Comparison of ENCODE assay signal across 8 mouse cellular contexts in genomic region chr9:50451456-50452218, GRCm38 (mm10). TPM values are rescaled to one million over a fixed set of nuclear protein-coding genes. Genes with fewer than 3 reads are reported as not detected.
DNase-seq lines count a peak whose midpoint lies in the region; ATAC-seq and TF ChIP-seq lines count a peak whose summit lies in the region.

No protein-coding gene starts in this region.

- no peaks in the 10 kb centered on the region for H3K36me3 ChIP-seq in stomach, embryonic 15.5 days
- H3K36me3 ChIP-seq in stomach, postnatal 0 days (ENCODE audit: control insufficient read depth, insufficient read depth, low read length): no peaks in the 10 kb centered on the region
- H3K36me3 ChIP-seq in megakaryocyte, embryonic 14.5 days (replicated peaks; ENCODE audit: low read length): no peaks in the 10 kb centered on the region

- H3K4me3 ChIP-seq in stomach, embryonic 15.5 days (replicated peaks): no peak overlapping the region
- H3K4me3 ChIP-seq in stomach, postnatal 0 days (ENCODE audit: low read depth, low read length): no peak overlapping the region
- peak overlapping the region; percentile 87 for H3K4me3 ChIP-seq in megakaryocyte, embryonic 14.5 days (replicated peaks)

- 55% methylated on average over 9 of the region's 9 CpGs for WGBS in stomach, embryonic 15.5 days
- 61% methylated on average over 9 of the region's 9 CpGs for WGBS in stomach, postnatal 0 days

- peak; percentile 12 for DNase-seq in CD4-positive, CD25-positive, alpha-beta regulatory T cell, adult 2 months (ENCODE audit: low read depth, low spot score)
- no peak for DNase-seq in stomach, postnatal 0 days (ENCODE audit: low spot score)
- DNase-seq in layer of hippocampus, adult 11-12 months (ENCODE audit: low spot score): peak; percentile 65
- peak; percentile 39 for DNase-seq in right cerebral cortex, postnatal 25 days
- DNase-seq in urinary bladder, postnatal 10 days (ENCODE audit: low spot score): no peak

- ATAC-seq in CD4-positive, CD25-positive, alpha-beta regulatory T cell, adult 4 months: no peak
- no peak for ATAC-seq in stomach, embryonic 15.5 days (ENCODE audit: insufficient read depth, low FRiP score, low read depth)
- ATAC-seq in stomach, postnatal 0 days (ENCODE audit: low FRiP score, low TSS enrichment): no peak

- TF ChIP-seq CTCF in stomach, postnatal 0 days (IDR thresholded peaks at IDR 0.05; ENCODE audit: low read depth): no peak

- no peak overlapping the region for H3K9ac ChIP-seq in stomach, embryonic 15.5 days
- no peak overlapping the region for H3K9ac ChIP-seq in stomach, postnatal 0 days (ENCODE audit: low read length)

- H3K27me3 ChIP-seq in stomach, embryonic 15.5 days (replicated peaks): no peaks in the 10 kb centered on the region
- no peaks in the 10 kb centered on the region for H3K27me3 ChIP-seq in stomach, postnatal 0 days (ENCODE audit: control insufficient read depth, insufficient read depth, low read length)
- H3K27me3 ChIP-seq in megakaryocyte, embryonic 14.5 days (replicated peaks): no peaks in the 10 kb centered on the region

- peaks cover 7% of the 10 kb centered on the region; the same call in 1 of the 2 replicates for H3K4me1 ChIP-seq in stomach, embryonic 15.5 days
- H3K4me1 ChIP-seq in stomach, postnatal 0 days (replicated peaks; ENCODE audit: control insufficient read depth, insufficient read depth): peaks cover 3% of the 10 kb centered on the region; the same call in 1 of the 2 replicates
- H3K4me1 ChIP-seq in megakaryocyte, embryonic 14.5 days: peaks cover 39% of the 10 kb centered on the region

- H3K4me2 ChIP-seq in stomach, embryonic 15.5 days: peak overlapping the region; percentile 37; the same call in 1 of the 2 replicates
- H3K4me2 ChIP-seq in stomach, postnatal 0 days (replicated peaks; ENCODE audit: low read depth): no peak overlapping the region

- TF ChIP-seq EP300 in stomach, postnatal 0 days (optimal IDR thresholded peaks at IDR 0.05): no peak

- no peak overlapping the region for H3K27ac ChIP-seq in stomach, embryonic 15.5 days
- no peak overlapping the region for H3K27ac ChIP-seq in stomach, postnatal 0 days (replicated peaks)

- H3K9me3 ChIP-seq in stomach, embryonic 15.5 days: no peaks in the 10 kb centered on the region
- H3K9me3 ChIP-seq in stomach, postnatal 0 days (ENCODE audit: control insufficient read depth, low read length): no peaks in the 10 kb centered on the region
- H3K9me3 ChIP-seq in megakaryocyte, embryonic 14.5 days: no peaks in the 10 kb centered on the region

RNA-seq across cellular contexts. Expression of gene Plet1, which starts 42.7 kb away (rescaled TPM):
- under 1 TPM in 1 of 2 experiments, not detected in 1; 0.48 TPM for polyA plus RNA-seq in CD4-positive, CD25-positive, alpha-beta regulatory T cell, adult 4 months (2017; shearing (Covaris generic))
- polyA plus RNA-seq in stomach, embryonic 15.5 days (2015; fragmentation: Nextera tagmentation; extraction: Ambion mirVana): 7.8 and 9.7 TPM in 2 replicates
- 76.4 and 79.7 TPM in 2 replicates for polyA plus RNA-seq in stomach, postnatal 0 days (2015; fragmentation: Nextera tagmentation; extraction: Ambion mirVana)
- not detected in 2 replicates for polyA plus RNA-seq in megakaryocyte, embryonic 14.5 days (2012; ENCODE audit: insufficient read depth, low replicate concordance)

Comparison
In these comparisons a context has a peak if more than half of its experiments do, and no peak if none do; other contexts are left out.
1. DNase-seq: peak in CD4-positive, CD25-positive, alpha-beta regulatory T cell, adult 2 months (single experiment), layer of hippocampus, adult 11-12 months (single experiment) and right cerebral cortex, postnatal 25 days (single experiment); none in stomach, postnatal 0 days (single experiment) and urinary bladder, postnatal 10 days (single experiment).